Mouse (Mus musculus) midbrain, embryonic 11.5 days (tissue): ENCODE data around the gene Bahcc1. TPM values are rescaled to one million over a fixed set of nuclear protein-coding genes. Genes with fewer than 3 reads are reported as not detected.

ENCODE experiments used
- ATAC-seq: fragments of 200-750 bp; cut with Nextera tagmentation; 2 replicates; pipeline ENCODE4 v1.8.0; 2017; ENCODE audit warnings: moderate TSS enrichment, moderate library complexity; ENCODE audit not compliant: low FRiP score
- DNase-seq: peaks from one replicate; pipeline ENCODE4 v3.0.0; 2015; ENCODE audit warnings: low spot score; ENCODE audit errors: missing footprints
- H3K27ac ChIP-seq: fragments of 300-500 bp; sonication (generic); 2 replicates; pipeline ENCODE4 v1.5.1; 2014; ENCODE audit warnings: low read depth, low read length
- H3K27me3 ChIP-seq: fragments of 300-500 bp; sonication (generic); 2 replicates; pipeline ENCODE4 v1.6.1; 2014; ENCODE audit warnings: mild to moderate bottlenecking, low read length, moderate library complexity, mixed read lengths; ENCODE audit not compliant: control insufficient read depth, insufficient read depth
- H3K36me3 ChIP-seq: fragments of 300-500 bp; sonication (generic); 2 replicates; pipeline ENCODE4 v1.6.1; 2014; ENCODE audit warnings: mild to moderate bottlenecking, low read length, moderate library complexity, mixed read lengths; ENCODE audit not compliant: control insufficient read depth, insufficient read depth
- H3K4me1 ChIP-seq: fragments of 300-500 bp; sonication (generic); 2 replicates; pipeline ENCODE4 v1.6.1; 2014; ENCODE audit warnings: low read length; ENCODE audit not compliant: control insufficient read depth, insufficient read depth
- H3K4me2 ChIP-seq: fragments of 300-500 bp; sonication (generic); 2 replicates; pipeline ENCODE4 v1.6.1; 2014; ENCODE audit warnings: mild to moderate bottlenecking, moderate library complexity
- H3K4me3 ChIP-seq: fragments of 300-500 bp; sonication (generic); 2 replicates; pipeline ENCODE4 v1.5.1; 2014; ENCODE audit warnings: low read depth, low read length
- H3K9ac ChIP-seq: fragments of 300-500 bp; sonication (generic); 2 replicates; pipeline ENCODE4 v1.6.1; 2014; ENCODE audit warnings: low read length
- H3K9me3 ChIP-seq: fragments of 300-500 bp; sonication (generic); 2 replicates; pipeline ENCODE4 v1.6.1; 2016; ENCODE audit warnings: low read length; ENCODE audit not compliant: control insufficient read depth
- WGBS: fragments of 180-500 bp; shearing (Covaris S2); extraction: QIAGEN DNeasy Blood & Tissue Kit; methylation state at CpG from one replicate; pipeline ENCODE4 v1.1.7; 2014; 5-methylcytosine and 5-hydroxymethylcytosine counted together
- polyA plus RNA-seq: library from polyadenylated mRNA; unstranded; fragments of >200 nt; fragmentation: Nextera tagmentation; extraction: Ambion mirVana; gene quantifications from 2 replicates; pipeline ENCODE4 v1.2.1, GENCODE M21; 2014

Bahcc1 gene
- polyA plus RNA-seq, 1 experiment from 2014 or later: 20.6 TPM

DNA sequence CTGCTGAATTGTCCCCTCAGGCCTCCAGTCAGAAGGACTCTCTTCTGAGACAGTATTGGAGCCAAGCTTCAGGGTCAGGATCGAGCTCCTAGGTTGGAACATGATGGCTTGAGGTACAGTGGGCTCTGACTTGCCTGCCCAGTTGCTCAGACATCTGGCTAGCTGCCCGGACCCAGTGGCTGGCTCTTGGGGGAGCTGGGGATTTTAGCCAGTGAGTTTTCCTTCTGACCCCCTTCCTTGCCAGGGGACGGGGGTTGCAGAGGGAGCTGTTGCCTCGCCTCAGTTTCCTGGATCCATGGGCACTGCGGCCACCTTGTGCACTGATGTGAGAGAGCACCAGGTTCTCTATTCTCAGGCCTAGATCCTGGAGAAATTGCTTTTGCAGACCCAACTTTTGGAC, 23.4 kb downstream of the Bahcc1 start:
- Histone ChIP-seq H3K4me3 (no peak overlapping the region), H3K36me3 (peaks cover 4% of the 10 kb centered on the region; the same call in 1 of the 2 replicates), H3K4me2 (no peak overlapping the region), H3K9me3 (no peaks in the 10 kb centered on the region), H3K27ac (no peak overlapping the region), H3K9ac (0 out of 2 replicates have a peak overlapping the region, but pooled peaks have one; percentile 3), H3K27me3 (no peaks in the 10 kb centered on the region), H3K4me1 (peaks cover 59% of the 10 kb centered on the region)
- 70% methylated on average over 5 of the region's 5 CpGs for WGBS
- no peak for DNase-seq
- ATAC-seq: no peak

DNA sequence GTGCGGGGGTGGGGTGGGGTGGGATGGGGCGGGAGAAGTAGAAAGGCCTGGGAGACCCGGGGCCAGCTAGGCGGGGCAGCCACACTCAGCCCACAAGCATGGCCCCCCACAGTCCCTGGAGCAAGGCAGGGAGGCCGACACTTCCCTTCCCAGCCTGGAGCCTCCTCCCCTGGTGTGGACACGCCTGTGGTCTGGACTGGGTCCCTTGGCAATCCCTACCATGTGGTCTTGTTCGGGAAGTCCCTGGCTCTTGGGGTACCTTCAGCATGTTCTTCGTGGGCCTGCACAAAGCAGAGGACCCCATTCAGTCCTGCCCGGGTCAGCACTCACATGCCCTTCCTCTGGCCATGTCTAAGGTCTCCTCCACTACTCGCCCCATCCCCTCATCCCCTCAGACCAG, 23.8 kb downstream of the Bahcc1 start:
- Histone ChIP-seq H3K4me3 (no peak overlapping the region), H3K9me3 (no peaks in the 10 kb centered on the region), H3K27ac (no peak overlapping the region), H3K4me1 (peaks cover 59% of the 10 kb centered on the region), H3K9ac (no peak overlapping the region), H3K27me3 (no peaks in the 10 kb centered on the region), H3K36me3 (peaks cover 4% of the 10 kb centered on the region; the same call in 1 of the 2 replicates), H3K4me2 (no peak overlapping the region)
- ATAC-seq (no peak), DNase-seq (no peak)
- 48% methylated on average over 10 of the region's 10 CpGs for WGBS

DNA sequence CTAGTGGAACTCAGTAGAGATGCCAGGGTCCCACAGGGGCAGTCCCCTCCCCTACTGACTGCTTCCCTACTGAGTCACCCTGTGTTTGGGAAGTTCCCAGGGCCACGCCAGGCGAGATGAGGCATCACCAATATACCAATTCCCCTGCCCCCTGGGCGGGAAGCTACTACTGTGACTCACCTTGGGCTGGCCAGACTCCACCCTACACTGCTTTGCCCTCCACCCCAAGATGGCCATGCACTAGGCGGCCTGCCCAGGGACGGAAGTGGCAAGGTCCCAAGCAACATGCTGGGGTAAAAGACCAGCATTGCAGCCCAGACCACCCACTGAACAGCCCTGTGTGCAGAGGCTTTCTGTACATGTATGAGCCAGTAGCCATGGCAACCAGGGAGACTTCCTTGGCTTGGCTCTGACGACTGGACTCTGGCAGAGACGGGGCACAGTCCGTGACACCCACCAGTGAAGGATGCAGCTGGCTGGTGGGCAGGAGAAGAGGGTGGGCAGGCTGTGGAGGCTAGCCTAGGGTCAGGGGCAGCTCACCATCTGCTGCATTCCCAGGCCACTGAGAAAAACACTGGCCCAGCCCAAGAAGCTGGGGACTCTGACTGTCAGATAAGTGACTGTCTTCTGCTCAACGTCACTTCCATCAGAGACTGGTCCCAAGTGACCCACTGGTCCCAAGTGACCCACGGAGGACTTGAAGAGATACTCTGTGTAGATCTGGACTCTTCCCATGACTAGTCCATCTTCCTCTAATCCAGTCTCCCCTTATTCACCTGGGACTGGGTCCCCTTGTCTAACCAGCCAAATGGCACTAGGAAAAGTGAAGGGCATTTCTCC, 24.5 kb downstream of the Bahcc1 start:
- Histone ChIP-seq H3K9ac (0 out of 2 replicates have a peak overlapping the region, but pooled peaks have one; percentile 3), H3K4me3 (no peak overlapping the region), H3K4me2 (no peak overlapping the region), H3K4me1 (peaks cover 58% of the 10 kb centered on the region), H3K36me3 (peaks cover 4% of the 10 kb centered on the region; the same call in 1 of the 2 replicates), H3K27me3 (no peaks in the 10 kb centered on the region), H3K27ac (no peak overlapping the region), H3K9me3 (no peaks in the 10 kb centered on the region)
- ATAC-seq (peak; percentile 20), DNase-seq (no peak)
- WGBS: 63% methylated on average over 10 of the region's 10 CpGs

DNA sequence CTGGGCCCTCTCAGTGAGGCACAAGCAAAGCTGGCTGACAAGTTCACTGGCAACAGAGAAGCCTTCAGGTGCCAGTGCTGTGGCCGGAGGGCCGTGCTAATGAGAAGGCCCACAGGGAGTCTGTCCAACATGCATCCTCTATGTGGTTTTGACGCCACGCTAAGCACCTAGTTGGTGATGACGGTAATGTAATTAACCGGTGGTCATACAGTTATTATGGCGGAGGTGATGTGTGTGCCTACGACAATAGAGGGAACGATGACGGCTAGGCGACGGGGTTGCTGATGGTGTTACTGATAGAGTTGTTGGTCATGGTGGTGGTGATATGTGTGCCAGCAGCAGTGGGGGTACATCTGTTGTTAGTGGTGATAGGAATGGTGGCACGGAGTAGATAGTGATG, 25.2 kb downstream of the Bahcc1 start:
- Histone ChIP-seq H3K9ac (no peak overlapping the region), H3K4me1 (peaks cover 57% of the 10 kb centered on the region), H3K27me3 (no peaks in the 10 kb centered on the region), H3K4me2 (no peak overlapping the region), H3K36me3 (peaks cover 4% of the 10 kb centered on the region; the same call in 1 of the 2 replicates), H3K4me3 (no peak overlapping the region), H3K9me3 (no peaks in the 10 kb centered on the region), H3K27ac (no peak overlapping the region)
- DNase-seq (no peak), ATAC-seq (no peak)
- WGBS: 98% methylated on average over 13 of the region's 13 CpGs

DNA sequence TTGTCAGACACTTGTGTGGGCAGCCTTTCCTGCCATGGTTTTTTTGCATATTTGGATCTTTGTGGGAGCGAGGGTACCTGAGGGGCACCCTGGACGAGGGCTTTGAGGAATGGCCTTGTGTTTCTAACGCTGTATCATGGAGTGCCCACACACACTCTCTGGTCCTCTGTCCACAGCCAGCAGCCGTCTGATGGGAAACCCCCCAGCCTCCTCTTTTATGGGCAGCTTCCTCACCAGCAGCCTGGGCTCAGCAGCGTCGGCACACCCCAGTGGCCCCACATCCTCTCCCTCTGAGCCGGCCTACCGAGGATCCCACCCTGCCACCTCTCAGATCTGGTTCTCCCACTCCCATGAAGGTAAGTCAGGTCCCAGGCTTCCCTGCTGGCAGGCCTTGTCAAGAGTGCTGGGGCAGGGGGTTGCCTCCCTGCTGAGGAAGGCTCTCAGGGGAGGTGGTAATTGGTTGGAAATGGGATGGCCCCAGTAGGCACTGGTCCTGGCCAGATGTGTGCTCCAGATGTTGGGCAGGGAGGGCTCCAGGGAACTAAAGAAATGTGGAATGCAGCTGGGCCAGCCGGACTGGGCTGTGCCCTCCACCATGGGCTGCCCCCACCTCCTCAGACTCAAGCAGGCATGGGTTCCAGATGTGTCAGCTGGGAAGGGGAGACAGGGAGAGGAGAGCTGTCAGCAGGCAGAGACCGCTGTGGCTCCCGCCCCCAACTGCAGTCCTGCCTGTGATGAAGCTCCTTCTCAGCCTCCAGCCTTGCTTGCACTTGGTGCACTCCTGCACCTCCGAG, 26.3 kb downstream of the Bahcc1 start:
- H3K36me3 ChIP-seq: peaks cover 4% of the 10 kb centered on the region; the same call in 1 of the 2 replicates
- no peak overlapping the region for H3K27ac ChIP-seq
- H3K9ac ChIP-seq: no peak overlapping the region
- ATAC-seq: no peak
- WGBS: 63% methylated on average over 12 of the region's 12 CpGs
- no peaks in the 10 kb centered on the region for H3K27me3 ChIP-seq
- no peaks in the 10 kb centered on the region for H3K9me3 ChIP-seq
- peaks cover 64% of the 10 kb centered on the region for H3K4me1 ChIP-seq
- no peak for DNase-seq
- H3K4me3 ChIP-seq: no peak overlapping the region
- H3K4me2 ChIP-seq: no peak overlapping the region

DNA sequence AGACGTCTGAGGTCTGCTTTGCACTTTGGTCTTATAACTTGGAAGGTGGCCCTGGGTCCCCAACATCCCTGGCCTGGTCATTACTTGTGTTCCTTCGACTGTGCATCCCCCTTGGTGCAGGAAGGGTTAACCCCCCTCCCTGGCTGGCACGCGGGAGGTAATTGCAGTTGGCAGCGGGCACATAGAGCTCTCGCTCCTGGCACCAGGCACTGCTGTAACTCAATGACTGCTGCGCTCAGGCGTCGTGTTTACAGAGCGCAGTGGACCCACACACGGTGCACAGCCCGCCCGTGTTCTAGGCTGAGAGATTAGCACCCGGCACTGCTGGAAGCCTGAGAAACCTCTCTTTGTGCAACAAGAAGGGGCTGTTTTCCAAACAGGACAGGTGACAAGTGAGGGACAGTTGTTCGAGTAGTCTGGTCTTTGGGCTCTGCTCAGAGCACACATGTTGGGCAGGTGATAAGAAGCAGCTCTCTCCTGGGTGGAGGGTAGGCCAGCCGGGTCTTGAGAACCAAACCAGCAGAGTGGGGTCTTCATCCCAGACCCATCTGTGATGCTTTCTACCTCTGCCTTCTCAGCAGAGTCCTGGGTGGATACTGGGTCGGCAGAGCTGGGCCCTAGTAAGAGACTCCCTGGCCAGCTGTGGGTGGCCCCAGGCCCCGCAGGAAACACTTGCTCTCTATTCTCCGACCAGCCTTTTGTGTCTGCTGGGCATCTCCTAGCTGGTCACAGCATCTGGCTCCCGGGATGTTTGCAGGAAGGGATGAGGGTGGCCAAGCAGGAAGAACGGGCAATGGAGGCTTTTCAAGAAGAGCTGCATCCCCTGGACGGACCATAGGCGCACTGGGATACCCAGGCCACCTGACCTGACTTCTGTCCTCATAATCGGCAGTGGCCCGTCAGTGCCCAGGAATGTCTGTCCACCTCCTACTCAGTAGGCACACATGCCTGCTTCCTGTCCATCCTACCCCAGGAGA, 27.3 kb downstream of the Bahcc1 start:
- Histone ChIP-seq H3K36me3 (peaks cover 4% of the 10 kb centered on the region; the same call in 1 of the 2 replicates), H3K4me1 (peaks cover 60% of the 10 kb centered on the region), H3K9me3 (no peaks in the 10 kb centered on the region), H3K4me2 (no peak overlapping the region), H3K27ac (no peak overlapping the region), H3K27me3 (no peaks in the 10 kb centered on the region), H3K4me3 (no peak overlapping the region), H3K9ac (no peak overlapping the region)
- no peak for DNase-seq
- ATAC-seq: no peak
- WGBS: 79% methylated on average over 25 of the region's 25 CpGs

DNA sequence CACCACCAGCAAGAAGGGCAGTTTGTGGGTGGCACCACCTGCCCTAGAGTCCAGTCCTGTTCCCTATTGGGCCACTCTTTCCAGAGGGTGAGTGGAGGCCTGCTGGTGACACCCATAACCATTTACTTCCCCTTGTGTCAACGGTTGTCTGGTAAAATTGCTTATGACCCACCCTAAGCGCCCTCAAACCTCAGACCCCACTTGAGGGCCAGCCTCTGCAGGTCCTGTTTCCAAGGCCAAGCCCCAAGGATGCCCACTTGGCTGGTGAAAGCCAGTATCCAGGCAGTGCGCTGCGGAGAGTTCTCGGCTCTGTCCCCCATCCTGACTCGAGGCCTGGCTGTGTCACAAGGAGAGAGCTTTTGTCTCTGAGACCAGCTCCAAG, 28.0 kb downstream of the Bahcc1 start:
- DNase-seq (no peak), ATAC-seq (no peak)
- Histone ChIP-seq H3K27me3 (no peaks in the 10 kb centered on the region), H3K36me3 (peaks cover 4% of the 10 kb centered on the region; the same call in 1 of the 2 replicates), H3K9me3 (no peaks in the 10 kb centered on the region), H3K9ac (0 out of 2 replicates have a peak overlapping the region, but pooled peaks have one; percentile 5), H3K27ac (no peak overlapping the region), H3K4me1 (peaks cover 58% of the 10 kb centered on the region), H3K4me2 (no peak overlapping the region), H3K4me3 (no peak overlapping the region)
- WGBS: 77% methylated on average over 6 of the region's 6 CpGs
